Comparison of ENCODE assay signal across 8 mouse cellular contexts in genomic region chr11:70221603-70222500, GRCm38 (mm10). TPM values are rescaled to one million over a fixed set of nuclear protein-coding genes. Genes with fewer than 3 reads are reported as not detected.
DNase-seq lines count a peak whose midpoint lies in the region; ATAC-seq and TF ChIP-seq lines count a peak whose summit lies in the region.

No protein-coding gene starts in this region.

- ATAC-seq in cerebellum, adult (ENCODE audit: insufficient number of reproducible peaks, low FRiP score, low TSS enrichment): no peak
- no peak for ATAC-seq in heart, embryonic 14.5 days (ENCODE audit: insufficient number of reproducible peaks, insufficient read depth, low FRiP score, low read depth)

- peak overlapping the region; percentile 46 to 63 for H3K4me3 ChIP-seq in heart, embryonic 14.5 days (ENCODE audit: control insufficient read depth in 1 of 2, insufficient read depth in 1 of 2, low read depth in 1 of 2, low read length in 2 of 2)
- peak overlapping the region; percentile 59 for H3K4me3 ChIP-seq in myocyte

- H3K27me3 ChIP-seq in heart, embryonic 14.5 days (ENCODE audit: control insufficient read depth, insufficient read depth, low read length): peaks cover 23% of the 10 kb centered on the region
- no peaks in the 10 kb centered on the region for H3K27me3 ChIP-seq in myocyte (ENCODE audit: control insufficient read depth, insufficient read depth, insufficient read length)

- H3K36me3 ChIP-seq in heart, embryonic 14.5 days (ENCODE audit: control insufficient read depth, insufficient read depth, low read length): peaks cover 5% of the 10 kb centered on the region; the same call in 1 of the 2 replicates
- H3K36me3 ChIP-seq in myocyte (ENCODE audit: control insufficient read depth, insufficient read depth): no peaks in the 10 kb centered on the region

- H3ac ChIP-seq in myocyte (ENCODE audit: control insufficient read depth, insufficient read length): peak overlapping the region; percentile 0

- H3K79me2 ChIP-seq in myocyte (ENCODE audit: control insufficient read depth, insufficient read depth): no peaks in the 10 kb centered on the region

- TF ChIP-seq POLR2A in myocyte (IDR thresholded peaks at IDR 0.05; ENCODE audit: insufficient read length, low read depth): no peak

- DNase-seq in cerebellum, adult 11 months: peak; percentile 37
- peak; percentile 60 for DNase-seq in cerebellum, adult 9-11 months
- peak; percentile 64 to 74 for DNase-seq in kidney, postnatal 25 days
- DNase-seq in gastrocnemius, postnatal 4 days (ENCODE audit: low spot score in 2 of 2): no peak
- no peak for DNase-seq in layer of hippocampus, postnatal 14 days (ENCODE audit: low spot score in 2 of 2)

- peaks cover 18 to 26% of the 10 kb centered on the region in 2 experiments for H3K4me1 ChIP-seq in heart, embryonic 14.5 days (ENCODE audit: control insufficient read depth in 2 of 2, insufficient read depth in 2 of 2, low read length in 2 of 2)

- WGBS in heart, embryonic 14.5 days: 12% methylated on average over 14 of the region's 14 CpGs

- H3K9me3 ChIP-seq in heart, embryonic 14.5 days (ENCODE audit: control insufficient read depth, low read length): no peaks in the 10 kb centered on the region

- peak overlapping the region; percentile 74 for H3K9ac ChIP-seq in heart, embryonic 14.5 days (ENCODE audit: low read length)

- H3K4me2 ChIP-seq in heart, embryonic 14.5 days (ENCODE audit: low read length): peak overlapping the region; percentile 90
- H3K4me2 ChIP-seq in myocyte (ENCODE audit: low read depth): peak overlapping the region; percentile 100

- H3K27ac ChIP-seq in heart, embryonic 14.5 days (replicated peaks in 1 of 2; ENCODE audit: control insufficient read depth in 1 of 2, insufficient read depth in 1 of 2, low read depth in 2 of 2, low read length in 2 of 2): peak overlapping the region; percentile 81 to 88

TF ChIP-seq in myocyte, 11 proteins besides CTCF, POLR2A, EP300 and RAD21:
- TF ChIP-seq MYOG (IDR thresholded peaks at IDR 0.05; ENCODE audit: control insufficient read depth in 1 of 3, insufficient read depth in 1 of 3, insufficient read length in 2 of 3, low read depth in 2 of 3) (no peak), TCF3 (IDR thresholded peaks at IDR 0.05; ENCODE audit: insufficient read length, low read depth) (no peak), TCF12 (IDR thresholded peaks at IDR 0.05; ENCODE audit: insufficient read depth, poor library complexity, severe bottlenecking) (no peak)

RNA-seq across cellular contexts. Expression of gene Slc16a13, which starts 1.0 kb away (rescaled TPM):
- polyA plus RNA-seq in heart, embryonic 14.5 days (2014; fragmentation: Nextera tagmentation; extraction: Ambion mirVana): 4.9 and 6.4 TPM in 2 replicates
- 4.8 TPM for polyA plus RNA-seq in myocyte (2012; fragmentation: generic; extraction: Trizol)
- total RNA-seq in gastrocnemius, postnatal 4 days (2021): 1 to 10 TPM; 2.6 to 3.2 TPM
- 10 to 100 TPM in 1 of 2 experiments, 1 to 10 TPM in 1; 9.3 to 12.6 TPM for total RNA-seq in layer of hippocampus, postnatal 14 days (2021)

RNA-seq across cellular contexts. Expression of gene Bcl6b, which starts 7.7 kb away (rescaled TPM):
- polyA plus RNA-seq in heart, embryonic 14.5 days (2014; fragmentation: Nextera tagmentation; extraction: Ambion mirVana): 18.7 and 22.4 TPM in 2 replicates
- polyA plus RNA-seq in myocyte (2012; fragmentation: generic; extraction: Trizol): 2.8 TPM
- 10 to 100 TPM; 20.2 to 22.2 TPM for total RNA-seq in gastrocnemius, postnatal 4 days (2021)
- 1 to 10 TPM; 2.7 to 2.9 TPM for total RNA-seq in layer of hippocampus, postnatal 14 days (2021)

RNA-seq across cellular contexts. Expression of gene Slc16a11, which starts 9.3 kb away (rescaled TPM):
- 0.16 and 0.18 TPM in 2 replicates for polyA plus RNA-seq in heart, embryonic 14.5 days (2014; fragmentation: Nextera tagmentation; extraction: Ambion mirVana)
- polyA plus RNA-seq in myocyte (2012; fragmentation: generic; extraction: Trizol): 17.4 TPM
- not detected for total RNA-seq in gastrocnemius, postnatal 4 days (2021)
- 10 to 100 TPM; 26.1 to 32.9 TPM for total RNA-seq in layer of hippocampus, postnatal 14 days (2021)

RNA-seq across cellular contexts. Expression of gene 0610010K14Rik, which starts 15.9 kb away (rescaled TPM):
- 139 and 143 TPM in 2 replicates for polyA plus RNA-seq in heart, embryonic 14.5 days (2014; fragmentation: Nextera tagmentation; extraction: Ambion mirVana)
- polyA plus RNA-seq in myocyte (2012; fragmentation: generic; extraction: Trizol): 75.5 TPM
- total RNA-seq in gastrocnemius, postnatal 4 days (2021): 10 to 100 TPM; 51.4 to 56.9 TPM
- 10 to 100 TPM; 42.3 to 47.7 TPM for total RNA-seq in layer of hippocampus, postnatal 14 days (2021)

RNA-seq across cellular contexts. Expression of gene Gm21988, which starts 17.8 kb away (rescaled TPM):
- 10.1 and 12.2 TPM in 2 replicates for polyA plus RNA-seq in heart, embryonic 14.5 days (2014; fragmentation: Nextera tagmentation; extraction: Ambion mirVana)
- polyA plus RNA-seq in myocyte (2012; fragmentation: generic; extraction: Trizol): 9.2 TPM
- 1 to 10 TPM; 2.5 to 4.1 TPM for total RNA-seq in gastrocnemius, postnatal 4 days (2021)
- total RNA-seq in layer of hippocampus, postnatal 14 days (2021): 1 to 10 TPM; 7.2 to 7.9 TPM

Comparison
In these comparisons a context has a peak if more than half of its experiments do, and no peak if none do; other contexts are left out.
1. DNase-seq: peak in cerebellum, adult 11 months (single experiment), cerebellum, adult 9-11 months (single experiment) and kidney, postnatal 25 days (2 of 2); none in gastrocnemius, postnatal 4 days (0 of 2) and layer of hippocampus, postnatal 14 days (0 of 2).
2. RNA of gene Bcl6b, which starts 7.7 kb away (total RNA-seq): 20.2 to 22.2 TPM in gastrocnemius, postnatal 4 days; 2.7 to 2.9 TPM in layer of hippocampus, postnatal 14 days; every median in the first group is over 4 times any median in the second.
3. RNA of gene Slc16a11, which starts 9.3 kb away (total RNA-seq): 26.1 to 32.9 TPM in layer of hippocampus, postnatal 14 days; not detected in gastrocnemius, postnatal 4 days; every median in the first group is over 10 times any median in the second.